Mouse (Mus musculus) megakaryocyte, embryonic 14.5 days (primary cell): ENCODE measurements around the gene Zdhhc13. TPM values are rescaled to one million over a fixed set of nuclear protein-coding genes. Genes with fewer than 3 reads are reported as not detected.

Experiments
- H3K27me3 ChIP-seq: replicated peaks from 2 replicates; pipeline ENCODE3; 2012; ENCODE audit warnings: inconsistent platforms
- H3K36me3 ChIP-seq: replicated peaks from 2 replicates; pipeline ENCODE3; 2012; ENCODE audit warnings: low read length, inconsistent platforms, mixed read lengths
- H3K4me1 ChIP-seq: 2 replicates; pipeline ENCODE4 v1.6.1; 2012; ENCODE audit warnings: inconsistent platforms
- H3K4me3 ChIP-seq: replicated peaks from 2 replicates; pipeline ENCODE3; 2012; ENCODE audit warnings: moderate library complexity, mild to moderate bottlenecking, inconsistent platforms
- H3K9me3 ChIP-seq: 2 replicates; pipeline ENCODE4 v1.6.1; 2012; ENCODE audit warnings: inconsistent platforms
- FLI1 ChIP-seq: IDR thresholded peaks from 2 replicates; pipeline ENCODE4 v1.6.1; 2012; ENCODE audit warnings: low read length, inconsistent platforms, mixed read lengths
- GATA1 ChIP-seq: IDR thresholded peaks from 3 replicates; pipeline ENCODE4 v1.6.1; 2012; ENCODE audit warnings: mixed read lengths, low read length, inconsistent platforms, borderline replicate concordance
- polyA plus RNA-seq: library from polyadenylated mRNA; stranded (reverse); fragments of >175 nt; gene quantifications from 2 replicates; pipeline ENCODE4 v1.2.3, GENCODE M21; 2012; ENCODE audit warnings: low replicate concordance; ENCODE audit not compliant: insufficient read depth

The Zdhhc13 gene
- polyA plus RNA-seq, 1 experiment: 3.1 TPM

- TF ChIP-seq GATA1: no peak
- no peak for TF ChIP-seq FLI1
- no peaks in the 10 kb centered on the region for H3K36me3 ChIP-seq
- H3K9me3 ChIP-seq: no peaks in the 10 kb centered on the region
- peaks cover 29% of the 10 kb centered on the region for H3K4me1 ChIP-seq
- peaks cover 4% of the 10 kb centered on the region for H3K27me3 ChIP-seq
- H3K4me3 ChIP-seq: no peak overlapping the region
Observed at GRCm38 (mm10) chr7:48782432-48782831, 6.4 kb upstream of the Zdhhc13 start.

- Histone ChIP-seq H3K27me3 (peaks cover 4% of the 10 kb centered on the region), H3K4me3 (no peak overlapping the region), H3K9me3 (no peaks in the 10 kb centered on the region), H3K4me1 (peaks cover 26% of the 10 kb centered on the region), H3K36me3 (no peaks in the 10 kb centered on the region)
- TF ChIP-seq GATA1 (no peak), FLI1 (no peak)
Observed at GRCm38 (mm10) chr7:48784773-48785523, 3.9 kb upstream of the Zdhhc13 start.

GRCm38 (mm10) chr7:48788348-48788747 is 455 bp upstream of the Zdhhc13 start:
- Histone ChIP-seq H3K27me3 (peaks cover 2% of the 10 kb centered on the region), H3K4me3 (peak overlapping the region; percentile 99), H3K9me3 (no peaks in the 10 kb centered on the region), H3K36me3 (peaks cover 12% of the 10 kb centered on the region), H3K4me1 (peaks cover 46% of the 10 kb centered on the region)
- TF ChIP-seq GATA1 (no peak), FLI1 (no peak)

GRCm38 (mm10) chr7:48790117-48790516 is 1.3 kb downstream of the Zdhhc13 start:
- peaks cover 54% of the 10 kb centered on the region for H3K4me1 ChIP-seq

GRCm38 (mm10) chr7:48791412-48791811 is 2.6 kb downstream of the Zdhhc13 start:
- no peak for TF ChIP-seq GATA1
- no peak for TF ChIP-seq FLI1
- H3K36me3 ChIP-seq: peaks cover 36% of the 10 kb centered on the region
- no peaks in the 10 kb centered on the region for H3K27me3 ChIP-seq
- H3K4me3 ChIP-seq: no peak overlapping the region
- no peaks in the 10 kb centered on the region for H3K9me3 ChIP-seq
- peaks cover 55% of the 10 kb centered on the region for H3K4me1 ChIP-seq

More at GRCm38 (mm10) chr7:48790117-48790516, 1.3 kb downstream of the Zdhhc13 start:
- TF ChIP-seq GATA1: no peak
- TF ChIP-seq FLI1: no peak
- Histone ChIP-seq H3K36me3 (peaks cover 23% of the 10 kb centered on the region), H3K27me3 (peaks cover under 1% of the 10 kb centered on the region), H3K4me3 (peak overlapping the region; percentile 99), H3K9me3 (no peaks in the 10 kb centered on the region)

GRCm38 (mm10) chr7:48795130-48795529 is 6.3 kb downstream of the Zdhhc13 start:
- TF ChIP-seq GATA1 (no peak), FLI1 (no peak)
- Histone ChIP-seq H3K4me3 (no peak overlapping the region), H3K4me1 (peaks cover 57% of the 10 kb centered on the region), H3K36me3 (peaks cover 71% of the 10 kb centered on the region), H3K9me3 (no peaks in the 10 kb centered on the region), H3K27me3 (no peaks in the 10 kb centered on the region)

- no peak overlapping the region for H3K4me3 ChIP-seq
- H3K4me1 ChIP-seq: peaks cover 7% of the 10 kb centered on the region; the same call in 1 of the 2 replicates
- TF ChIP-seq GATA1 (no peak), FLI1 (no peak)
- H3K36me3 ChIP-seq: peaks cover 97% of the 10 kb centered on the region
- no peaks in the 10 kb centered on the region for H3K9me3 ChIP-seq
- no peaks in the 10 kb centered on the region for H3K27me3 ChIP-seq
Observed at GRCm38 (mm10) chr7:48803381-48803780, 14.6 kb downstream of the Zdhhc13 start.

GRCm38 (mm10) chr7:48806587-48806986 is 17.8 kb downstream of the Zdhhc13 start:
- Histone ChIP-seq H3K4me1 (no peaks in the 10 kb centered on the region), H3K4me3 (no peak overlapping the region), H3K36me3 (peaks cover 97% of the 10 kb centered on the region), H3K27me3 (no peaks in the 10 kb centered on the region), H3K9me3 (no peaks in the 10 kb centered on the region)
- TF ChIP-seq GATA1: no peak
- no peak for TF ChIP-seq FLI1

GRCm38 (mm10) chr7:48810652-48811051 is 21.8 kb downstream of the Zdhhc13 start:
- H3K9me3 ChIP-seq: no peaks in the 10 kb centered on the region
- H3K36me3 ChIP-seq: peaks cover 97% of the 10 kb centered on the region
- peaks cover 3% of the 10 kb centered on the region; the same call in 1 of the 2 replicates for H3K4me1 ChIP-seq
- no peaks in the 10 kb centered on the region for H3K27me3 ChIP-seq
- TF ChIP-seq FLI1: no peak
- no peak for TF ChIP-seq GATA1
- H3K4me3 ChIP-seq: no peak overlapping the region

GRCm38 (mm10) chr7:48812358-48812757 is 23.6 kb downstream of the Zdhhc13 start:
- Histone ChIP-seq H3K4me1 (peaks cover 3% of the 10 kb centered on the region; the same call in 1 of the 2 replicates), H3K36me3 (peaks cover 97% of the 10 kb centered on the region), H3K9me3 (no peaks in the 10 kb centered on the region), H3K4me3 (no peak overlapping the region), H3K27me3 (no peaks in the 10 kb centered on the region)
- TF ChIP-seq FLI1: no peak
- TF ChIP-seq GATA1: no peak
